Mouse (Mus musculus) neural tube, embryonic 15.5 days (tissue): ENCODE results near the gene Strap. TPM values are rescaled to one million over a fixed set of nuclear protein-coding genes. Genes with fewer than 3 reads are reported as not detected.
"Not testable (repeated sequence)": the region's sequence is repeated elsewhere in the genome, so short reads cannot be mapped to it uniquely, and the experiment has no call there.

Experiments used
- ATAC-seq: fragments of 200-750 bp; cut with Nextera tagmentation; 2 replicates; pipeline ENCODE4 v1.8.0; 2017; ENCODE audit warnings: mild to moderate bottlenecking, moderate TSS enrichment, moderate library complexity; ENCODE audit not compliant: low FRiP score
- H3K27ac ChIP-seq: fragments of 300-500 bp; sonication (generic); replicated peaks from 2 replicates; pipeline ENCODE4 v1.5.1; 2015; ENCODE audit warnings: mild to moderate bottlenecking, inconsistent platforms
- H3K27me3 ChIP-seq: fragments of 300-500 bp; sonication (generic); replicated peaks from 2 replicates; pipeline ENCODE4 v1.6.1; 2015; ENCODE audit warnings: inconsistent platforms
- H3K36me3 ChIP-seq: fragments of 300-500 bp; sonication (generic); 2 replicates; pipeline ENCODE4 v1.6.1; 2015; ENCODE audit warnings: inconsistent platforms
- H3K4me1 ChIP-seq: fragments of 300-500 bp; sonication (generic); 2 replicates; pipeline ENCODE4 v1.6.1; 2015; ENCODE audit warnings: inconsistent platforms
- H3K4me2 ChIP-seq: fragments of 300-500 bp; sonication (generic); 2 replicates; pipeline ENCODE4 v1.6.1; 2015; ENCODE audit warnings: inconsistent platforms, mild to moderate bottlenecking, moderate library complexity
- H3K4me3 ChIP-seq: fragments of 300-500 bp; sonication (generic); replicated peaks from 2 replicates; pipeline ENCODE4 v1.5.1; 2015; ENCODE audit warnings: mild to moderate bottlenecking, inconsistent platforms
- H3K9ac ChIP-seq: fragments of 300-500 bp; sonication (generic); replicated peaks from 2 replicates; pipeline ENCODE4 v1.6.1; 2015; ENCODE audit warnings: mild to moderate bottlenecking, inconsistent platforms
- H3K9me3 ChIP-seq: fragments of 300-500 bp; sonication (generic); replicated peaks from 2 replicates; pipeline ENCODE4 v1.6.1; 2016; ENCODE audit warnings: inconsistent platforms
- WGBS: fragments of 180-500 bp; shearing (Covaris S2); methylation state at CpG from one replicate; pipeline ENCODE4 v1.1.7; 2015; ENCODE audit warnings: mixed read lengths; 5-methylcytosine and 5-hydroxymethylcytosine counted together
- polyA plus RNA-seq: library from polyadenylated mRNA; unstranded; fragments of >200 nt; fragmentation: Nextera tagmentation; extraction: Ambion mirVana; gene quantifications from 2 replicates; pipeline ENCODE4 v1.2.1, GENCODE M21; 2015

Strap gene
- polyA plus RNA-seq, 1 experiment from 2014 or later = 155 TPM

- no peak for ATAC-seq
- H3K4me2 ChIP-seq = no peak overlapping the region
- 93% methylated on average over 7 of the region's 7 CpGs for WGBS
- H3K4me3 ChIP-seq = no peak overlapping the region
- no peak overlapping the region for H3K9ac ChIP-seq
- no peaks in the 10 kb centered on the region for H3K4me1 ChIP-seq
- H3K27ac ChIP-seq = no peak overlapping the region
- H3K27me3 ChIP-seq = peaks cover 6% of the 10 kb centered on the region; the same call in 1 of the 2 replicates
- no peaks in the 10 kb centered on the region for H3K9me3 ChIP-seq
- no peaks in the 10 kb centered on the region for H3K36me3 ChIP-seq
Observed at GRCm38 (mm10) chr6:137703431-137703830, 31.4 kb upstream of the Strap start.

- no peak overlapping the region for H3K4me3 ChIP-seq
- H3K27ac ChIP-seq = no peak overlapping the region
- no peak for ATAC-seq
- H3K36me3 ChIP-seq = no peaks in the 10 kb centered on the region
- peaks cover 6% of the 10 kb centered on the region; the same call in 1 of the 2 replicates for H3K27me3 ChIP-seq
- no peak overlapping the region for H3K4me2 ChIP-seq
- 90% methylated on average over 25 of the region's 25 CpGs for WGBS
- no peak overlapping the region for H3K9ac ChIP-seq
- H3K9me3 ChIP-seq = no peaks in the 10 kb centered on the region
- H3K4me1 ChIP-seq = no peaks in the 10 kb centered on the region
Observed at GRCm38 (mm10) chr6:137704300-137704939, 30.5 kb upstream of the Strap start.

GRCm38 (mm10) chr6:137706209-137706608 is 28.7 kb upstream of the Strap start:
- Histone ChIP-seq H3K27ac (no peak overlapping the region), H3K9ac (no peak overlapping the region), H3K4me1 (no peaks in the 10 kb centered on the region), H3K4me2 (no peak overlapping the region), H3K36me3 (no peaks in the 10 kb centered on the region), H3K4me3 (no peak overlapping the region), H3K27me3 (peaks cover 6% of the 10 kb centered on the region; the same call in 1 of the 2 replicates), H3K9me3 (no peaks in the 10 kb centered on the region)
- no peak for ATAC-seq
- WGBS = 92% methylated on average over 10 of the region's 10 CpGs

- not testable (repeated sequence) for H3K4me2 ChIP-seq, H3K9me3 ChIP-seq
Observed at GRCm38 (mm10) chr6:137708726-137709405, 26.0 kb upstream of the Strap start.

GRCm38 (mm10) chr6:137710179-137711037 is 24.5 kb upstream of the Strap start:
- no peak for ATAC-seq
- no peak overlapping the region for H3K4me3 ChIP-seq
- no peak overlapping the region for H3K27ac ChIP-seq
- peaks cover 6% of the 10 kb centered on the region; the same call in 1 of the 2 replicates for H3K27me3 ChIP-seq
- H3K4me2 ChIP-seq = no peak overlapping the region
- 75% methylated on average over 14 of the region's 14 CpGs for WGBS
- no peak overlapping the region for H3K9ac ChIP-seq
- H3K9me3 ChIP-seq = no peaks in the 10 kb centered on the region
- H3K36me3 ChIP-seq = no peaks in the 10 kb centered on the region
- H3K4me1 ChIP-seq = peaks cover 5% of the 10 kb centered on the region; the same call in 1 of the 2 replicates

More at GRCm38 (mm10) chr6:137708726-137709405, 26.0 kb upstream of the Strap start:
- H3K4me3 ChIP-seq, H3K27ac ChIP-seq, H3K4me1 ChIP-seq, ATAC-seq, H3K9ac ChIP-seq, H3K27me3 ChIP-seq, H3K36me3 ChIP-seq: not testable (repeated sequence)
- 89% methylated on average over 13 of the region's 13 CpGs for WGBS

- H3K27me3 ChIP-seq = peaks cover under 1% of the 10 kb centered on the region; the same call in 1 of the 2 replicates
- H3K9ac ChIP-seq = no peak overlapping the region
- H3K36me3 ChIP-seq = no peaks in the 10 kb centered on the region
- no peak overlapping the region for H3K4me3 ChIP-seq
- peaks cover 9% of the 10 kb centered on the region; the same call in 1 of the 2 replicates for H3K4me1 ChIP-seq
- no peak overlapping the region for H3K4me2 ChIP-seq
- H3K27ac ChIP-seq = no peak overlapping the region
- no peak for ATAC-seq
- H3K9me3 ChIP-seq = no peaks in the 10 kb centered on the region
- WGBS = 34% methylated on average over 7 of the region's 7 CpGs
Observed at GRCm38 (mm10) chr6:137712654-137713309, 22.1 kb upstream of the Strap start.

GRCm38 (mm10) chr6:137713310-137713664 is 21.6 kb upstream of the Strap start:
- no peak overlapping the region for H3K27ac ChIP-seq

GRCm38 (mm10) chr6:137716802-137717201 is 18.1 kb upstream of the Strap start:
- no peaks in the 10 kb centered on the region for H3K27me3 ChIP-seq
- H3K9ac ChIP-seq = no peak overlapping the region
- no peaks in the 10 kb centered on the region for H3K9me3 ChIP-seq
- H3K4me2 ChIP-seq = no peak overlapping the region
- no peaks in the 10 kb centered on the region for H3K36me3 ChIP-seq
- H3K4me1 ChIP-seq = peaks cover 9% of the 10 kb centered on the region; the same call in 1 of the 2 replicates
- 35% methylated on average over 5 of the region's 5 CpGs for WGBS
- H3K27ac ChIP-seq = no peak overlapping the region
- no peak overlapping the region for H3K4me3 ChIP-seq
- peak; percentile 38; the same call in 1 of the 2 replicates for ATAC-seq

More at GRCm38 (mm10) chr6:137713310-137713664, 21.6 kb upstream of the Strap start:
- no peak overlapping the region for H3K4me3 ChIP-seq
- no peaks in the 10 kb centered on the region for H3K27me3 ChIP-seq
- H3K9ac ChIP-seq = no peak overlapping the region
- H3K4me2 ChIP-seq = no peak overlapping the region
- 76% methylated on average over 3 of the region's 3 CpGs for WGBS
- peaks cover 9% of the 10 kb centered on the region; the same call in 1 of the 2 replicates for H3K4me1 ChIP-seq
- no peak for ATAC-seq
- H3K9me3 ChIP-seq = no peaks in the 10 kb centered on the region
- no peaks in the 10 kb centered on the region for H3K36me3 ChIP-seq

- Histone ChIP-seq H3K4me1 (no peaks in the 10 kb centered on the region), H3K4me2 (no peak overlapping the region), H3K4me3 (no peak overlapping the region), H3K9me3 (no peaks in the 10 kb centered on the region), H3K9ac (no peak overlapping the region), H3K27me3 (no peaks in the 10 kb centered on the region), H3K36me3 (no peaks in the 10 kb centered on the region), H3K27ac (no peak overlapping the region)
- no peak for ATAC-seq
- WGBS = 93% methylated on average over 15 of the region's 15 CpGs
Observed at GRCm38 (mm10) chr6:137722220-137722931, 12.5 kb upstream of the Strap start.

- no peak overlapping the region for H3K27ac ChIP-seq
- H3K9ac ChIP-seq = no peak overlapping the region
- 7% methylated on average over 4 of the region's 4 CpGs for WGBS
- ATAC-seq = no peak
- no peaks in the 10 kb centered on the region for H3K9me3 ChIP-seq
- no peak overlapping the region for H3K4me2 ChIP-seq
- no peaks in the 10 kb centered on the region for H3K4me1 ChIP-seq
- no peaks in the 10 kb centered on the region for H3K36me3 ChIP-seq
- peaks cover 5% of the 10 kb centered on the region; the same call in 1 of the 2 replicates for H3K27me3 ChIP-seq
- H3K4me3 ChIP-seq = no peak overlapping the region
Observed at GRCm38 (mm10) chr6:137723898-137724297, 11.0 kb upstream of the Strap start.
